ENCODE assay signal across 8 mouse cellular contexts in the genomic region with DNA sequence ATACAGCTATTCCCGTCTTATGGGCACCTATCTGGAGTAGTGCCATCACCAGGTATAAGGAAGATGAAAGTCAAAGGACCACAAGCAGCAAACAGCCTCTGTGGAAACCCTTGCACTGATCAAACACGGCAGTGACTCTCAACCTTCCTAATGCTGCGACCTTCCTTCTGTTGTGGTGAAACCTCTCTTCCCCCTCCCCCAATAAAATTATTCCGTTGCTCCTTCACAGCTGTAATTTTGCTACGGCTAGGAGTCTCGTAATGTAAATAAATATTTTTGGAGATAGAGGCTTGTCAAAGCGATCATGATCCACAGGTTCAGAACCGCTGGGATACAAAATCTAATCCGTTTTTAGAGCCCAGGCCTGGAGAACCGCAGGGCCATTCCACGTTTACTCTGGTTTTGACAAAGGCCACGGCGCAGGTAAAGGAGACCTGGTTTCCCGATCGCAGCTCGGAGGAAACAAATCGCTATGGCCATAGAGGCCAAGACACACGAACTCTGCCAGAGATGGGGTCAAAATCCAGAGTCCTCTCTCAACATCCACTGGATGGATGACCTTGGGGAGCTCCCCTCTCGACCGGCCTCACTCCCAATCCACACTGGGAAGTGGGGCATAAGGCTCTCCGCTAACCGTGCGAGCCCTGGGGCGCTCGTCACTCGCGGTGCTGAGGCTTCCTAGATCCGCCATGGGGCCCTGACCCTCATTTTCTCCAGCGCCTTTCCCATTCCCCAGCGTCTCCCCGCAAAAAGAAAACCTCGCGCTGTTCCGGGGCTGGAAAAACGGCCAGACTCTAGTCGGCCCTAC. TPM values are rescaled to one million over a fixed set of nuclear protein-coding genes. Genes with fewer than 3 reads are reported as not detected.
A peak's percentile ranks its signal among the peaks of the same experiment; 100 is the strongest.
DNase-seq lines count a peak whose midpoint lies in the region; ATAC-seq lines count a peak whose summit lies in the region.

No protein-coding gene starts in this region.

- peak overlapping the region; percentile 97 for H3K4me3 ChIP-seq in embryonic facial prominence, embryonic 13.5 days
- H3K4me3 ChIP-seq in intestine, embryonic 14.5 days (ENCODE audit: low read depth, low read length), result peak overlapping the region; percentile 100
- peak overlapping the region; percentile 100 for H3K4me3 ChIP-seq in macrophage (ENCODE audit: inconsistent target)

- peaks cover 35% of the 10 kb centered on the region for H3K36me3 ChIP-seq in embryonic facial prominence, embryonic 13.5 days
- H3K36me3 ChIP-seq in intestine, embryonic 14.5 days (ENCODE audit: control insufficient read depth, insufficient read depth, low read length), result peaks cover 46% of the 10 kb centered on the region
- H3K36me3 ChIP-seq in macrophage (ENCODE audit: inconsistent target), result peaks cover 18% of the 10 kb centered on the region

- 1% methylated on average over 36 of the region's 36 CpGs for WGBS in embryonic facial prominence, embryonic 13.5 days
- whole genome bisulfite sequencing in intestine, embryonic 14.5 days, result under 1% methylated on average over 36 of the region's 36 CpGs
- WGBS in macrophage (ENCODE audit: missing documents), result 3% methylated on average over 36 of the region's 36 CpGs

- H3K27me3 ChIP-seq in embryonic facial prominence, embryonic 13.5 days, result no peaks in the 10 kb centered on the region
- no peaks in the 10 kb centered on the region for H3K27me3 ChIP-seq in intestine, embryonic 14.5 days (replicated peaks; ENCODE audit: control insufficient read depth, insufficient read depth, low read length)

- peak overlapping the region; percentile 99 for H3K9ac ChIP-seq in embryonic facial prominence, embryonic 13.5 days
- H3K9ac ChIP-seq in intestine, embryonic 14.5 days (ENCODE audit: low read length), result peak overlapping the region; percentile 95

- H3K79me2 ChIP-seq in macrophage (ENCODE audit: inconsistent target), result peaks cover 72% of the 10 kb centered on the region

- peak; percentile 70; the same call in 1 of the 2 replicates for ATAC-seq in embryonic facial prominence, embryonic 13.5 days (ENCODE audit: insufficient number of reproducible peaks, insufficient read depth, low FRiP score, low TSS enrichment, low read depth)
- peak; percentile 71 for ATAC-seq in intestine, embryonic 14.5 days (replicated peaks; ENCODE audit: low FRiP score, low TSS enrichment, low read depth)

- no peaks in the 10 kb centered on the region for H3K9me3 ChIP-seq in embryonic facial prominence, embryonic 13.5 days
- H3K9me3 ChIP-seq in intestine, embryonic 14.5 days (ENCODE audit: control insufficient read depth, low read length), result no peaks in the 10 kb centered on the region

- peaks cover 20% of the 10 kb centered on the region for H3K4me1 ChIP-seq in embryonic facial prominence, embryonic 13.5 days
- H3K4me1 ChIP-seq in intestine, embryonic 14.5 days (replicated peaks; ENCODE audit: control insufficient read depth, insufficient read depth, low read length), result peaks cover 7% of the 10 kb centered on the region; the same call in 1 of the 2 replicates

- DNase-seq in cerebellum, postnatal 14 days, result peak; percentile 9 to 12
- no peak for DNase-seq in cerebellum, adult 11-12 months
- DNase-seq in right cerebral cortex, postnatal 25 days, result peak; percentile 9
- DNase-seq in right cerebral cortex, adult 18-20 months, result no peak
- DNase-seq in intestine, embryonic 14.5 days (ENCODE audit: low spot score), result no peak
- no peak for DNase-seq in gastrocnemius, postnatal 4 days (ENCODE audit: low spot score in 2 of 2)

- H3K27ac ChIP-seq in embryonic facial prominence, embryonic 13.5 days, result peak overlapping the region; percentile 86
- peak overlapping the region; percentile 81 for H3K27ac ChIP-seq in intestine, embryonic 14.5 days (ENCODE audit: low read depth)
- peak overlapping the region; percentile 79 for H3K27ac ChIP-seq in macrophage

- H3K4me2 ChIP-seq in embryonic facial prominence, embryonic 13.5 days, result peak overlapping the region; percentile 89
- peak overlapping the region; percentile 77 for H3K4me2 ChIP-seq in intestine, embryonic 14.5 days (ENCODE audit: low read length)

RNA-seq across cellular contexts. Expression of a gene that starts 0.5 kb away (rescaled TPM):
- 1,297 and 1,426 TPM in 2 replicates for polyA plus RNA-seq in embryonic facial prominence, embryonic 13.5 days (2015; fragmentation: Nextera tagmentation; extraction: Ambion mirVana)
- polyA plus RNA-seq in intestine, embryonic 14.5 days (2014; fragmentation: Nextera tagmentation; extraction: Ambion mirVana), result 1,243 and 1,445 TPM in 2 replicates
- total RNA-seq in macrophage (2018; cell fraction: chromatin; rRNA removed), result 10 to 100 TPM; 15.6 to 58.9 (median 27.9) TPM
- 100 to 1,000 TPM; 352 to 833 (median 521) TPM for total RNA-seq in macrophage (2018; cell fraction: cytosol; rRNA removed)
- total RNA-seq in macrophage (2018; cell fraction: nucleus; rRNA removed), result 100 to 1,000 TPM in 6 of 26 experiments, 10 to 100 TPM in 20; 25.8 to 161 (median 72.6) TPM
- polyA plus RNA-seq in macrophage (2018), result 471 to 670 TPM (median 529 TPM) in 3 replicates
- total RNA-seq in gastrocnemius, postnatal 4 days (2021), result 100 to 1,000 TPM; 864 to 878 TPM

RNA-seq across cellular contexts. Expression of a gene that starts 0.6 kb away (rescaled TPM):
- 11.5 TPM in 2 replicates for polyA plus RNA-seq in embryonic facial prominence, embryonic 13.5 days (2015; fragmentation: Nextera tagmentation; extraction: Ambion mirVana)
- 11.7 and 12.6 TPM in 2 replicates for polyA plus RNA-seq in intestine, embryonic 14.5 days (2014; fragmentation: Nextera tagmentation; extraction: Ambion mirVana)
- 10 to 100 TPM; 25.8 to 67.9 (median 39.1) TPM for total RNA-seq in macrophage (2018; cell fraction: chromatin; rRNA removed)
- total RNA-seq in macrophage (2018; cell fraction: cytosol; rRNA removed), result 10 to 100 TPM in 16 of 26 experiments, 1 to 10 TPM in 10; 6.2 to 14.7 (median 10.7) TPM
- total RNA-seq in macrophage (2018; cell fraction: nucleus; rRNA removed), result 10 to 100 TPM; 16.4 to 41.5 (median 21.0) TPM
- 9.7 to 16.3 TPM (median 12.2 TPM) in 3 replicates for polyA plus RNA-seq in macrophage (2018)
- 10 to 100 TPM; 14.2 to 16.3 TPM for total RNA-seq in gastrocnemius, postnatal 4 days (2021)

RNA-seq across cellular contexts. Expression of a gene that starts 22.4 kb away (rescaled TPM):
- polyA plus RNA-seq in embryonic facial prominence, embryonic 13.5 days (2015; fragmentation: Nextera tagmentation; extraction: Ambion mirVana), result 5.8 and 7.3 TPM in 2 replicates
- 8.3 and 8.8 TPM in 2 replicates for polyA plus RNA-seq in intestine, embryonic 14.5 days (2014; fragmentation: Nextera tagmentation; extraction: Ambion mirVana)
- total RNA-seq in macrophage (2018; cell fraction: chromatin; rRNA removed), result 1 to 10 TPM; 1.3 to 7.4 (median 4.4) TPM
- total RNA-seq in macrophage (2018; cell fraction: cytosol; rRNA removed), result 1 to 10 TPM; 1.5 to 3.8 (median 2.8) TPM
- total RNA-seq in macrophage (2018; cell fraction: nucleus; rRNA removed), result 1 to 10 TPM; 1.2 to 9.3 (median 3.9) TPM
- 3.1 to 3.3 TPM (median 3.2 TPM) in 3 replicates for polyA plus RNA-seq in macrophage (2018)
- 1 to 10 TPM; 4.0 to 4.1 TPM for total RNA-seq in gastrocnemius, postnatal 4 days (2021)

RNA-seq across cellular contexts. Expression of a gene that starts 39.2 kb away (rescaled TPM):
- polyA plus RNA-seq in embryonic facial prominence, embryonic 13.5 days (2015; fragmentation: Nextera tagmentation; extraction: Ambion mirVana), result 24.3 and 24.4 TPM in 2 replicates
- 31.1 and 33.4 TPM in 2 replicates for polyA plus RNA-seq in intestine, embryonic 14.5 days (2014; fragmentation: Nextera tagmentation; extraction: Ambion mirVana)
- 10 to 100 TPM in 20 of 26 experiments, 1 to 10 TPM in 6; 6.8 to 47.3 (median 26.9) TPM for total RNA-seq in macrophage (2018; cell fraction: chromatin; rRNA removed)
- 1 to 10 TPM; 2.1 to 7.8 (median 4.6) TPM for total RNA-seq in macrophage (2018; cell fraction: cytosol; rRNA removed)
- total RNA-seq in macrophage (2018; cell fraction: nucleus; rRNA removed), result 10 to 100 TPM in 15 of 26 experiments, 1 to 10 TPM in 11; 3.4 to 35.4 (median 11.6) TPM
- 4.3 to 11.3 TPM (median 6.7 TPM) in 3 replicates for polyA plus RNA-seq in macrophage (2018)
- total RNA-seq in gastrocnemius, postnatal 4 days (2021), result 1 to 10 TPM; 5.3 to 7.0 TPM

RNA-seq across cellular contexts. Expression of a gene that starts 48.2 kb away (rescaled TPM):
- polyA plus RNA-seq in embryonic facial prominence, embryonic 13.5 days (2015; fragmentation: Nextera tagmentation; extraction: Ambion mirVana), result 11.1 and 11.8 TPM in 2 replicates
- polyA plus RNA-seq in intestine, embryonic 14.5 days (2014; fragmentation: Nextera tagmentation; extraction: Ambion mirVana), result 2.5 and 3.1 TPM in 2 replicates
- total RNA-seq in macrophage (2018; cell fraction: chromatin; rRNA removed), result 10 to 100 TPM in 19 of 26 experiments, 1 to 10 TPM in 7; 4.5 to 37.8 (median 16.1) TPM
- 10 to 100 TPM in 22 of 26 experiments, 1 to 10 TPM in 4; 4.9 to 23.4 (median 17.0) TPM for total RNA-seq in macrophage (2018; cell fraction: cytosol; rRNA removed)
- total RNA-seq in macrophage (2018; cell fraction: nucleus; rRNA removed), result 10 to 100 TPM in 23 of 26 experiments, 1 to 10 TPM in 3; 6.1 to 36.1 (median 22.8) TPM
- polyA plus RNA-seq in macrophage (2018), result 9.2 to 20.5 TPM (median 12.1 TPM) in 3 replicates
- 1 to 10 TPM; 5.6 to 6.1 TPM for total RNA-seq in gastrocnemius, postnatal 4 days (2021)

Comparison
In these comparisons a context has a peak if more than half of its experiments do, and no peak if none do; other contexts are left out.
1. DNase-seq: peak in cerebellum, postnatal 14 days (2 of 2) and right cerebral cortex, postnatal 25 days (single experiment); none in cerebellum, adult 11-12 months (single experiment), right cerebral cortex, adult 18-20 months (single experiment), intestine, embryonic 14.5 days (single experiment) and gastrocnemius, postnatal 4 days (0 of 2).
2. Peak in every context shown above with its lines, with median percentiles within 50 percentile points of each other: H3K27ac ChIP-seq and H3K4me3 ChIP-seq.